Mouse (Mus musculus): ENCODE measurements around the gene Mif4gd. TPM values are rescaled to one million over a fixed set of nuclear protein-coding genes. Genes with fewer than 3 reads are reported as not detected.

The Mif4gd gene
- polyA plus RNA-seq, 1 experiment, result 96.3 TPM

- Histone ChIP-seq H3K27ac (ENCODE audit: insufficient read depth, low read depth, low read length) (no peak overlapping the region), H3K4me1 (ENCODE audit: control insufficient read depth, insufficient read depth, low read length) (peaks cover 26% of the 10 kb centered on the region), H3K4me3 (ENCODE audit: insufficient read depth, low read length) (no peak overlapping the region)
- TF ChIP-seq CTCF (IDR thresholded peaks at IDR 0.05; ENCODE audit: low read depth, low read length), result no peak
- no peak for TF ChIP-seq POLR2A (IDR thresholded peaks at IDR 0.05; ENCODE audit: borderline replicate concordance, low read depth, low read length)
Observed at GRCm38 (mm10) chr11:115615108-115615825, 2.5 kb upstream of the Mif4gd start.

GRCm38 (mm10) chr11:115614346-115615107 lies 1.8 kb upstream of the Mif4gd start:
- Histone ChIP-seq H3K4me1 (ENCODE audit: control insufficient read depth, insufficient read depth, low read length) (peaks cover 26% of the 10 kb centered on the region), H3K27ac (ENCODE audit: insufficient read depth, low read depth, low read length) (no peak overlapping the region), H3K4me3 (ENCODE audit: insufficient read depth, low read length) (no peak overlapping the region)
- no peak for TF ChIP-seq CTCF (IDR thresholded peaks at IDR 0.05; ENCODE audit: low read depth, low read length)
- TF ChIP-seq POLR2A (IDR thresholded peaks at IDR 0.05; ENCODE audit: borderline replicate concordance, low read depth, low read length), result no peak

GRCm38 (mm10) chr11:115613138-115613945 lies 573 bp upstream of the Mif4gd start:
- H3K4me3 ChIP-seq (ENCODE audit: insufficient read depth, low read length), result peak overlapping the region; percentile 98
- peak overlapping the region; percentile 93 for H3K27ac ChIP-seq (ENCODE audit: insufficient read depth, low read depth, low read length)
- peaks cover 26% of the 10 kb centered on the region for H3K4me1 ChIP-seq (ENCODE audit: control insufficient read depth, insufficient read depth, low read length)
- no peak for TF ChIP-seq POLR2A (IDR thresholded peaks at IDR 0.05; ENCODE audit: borderline replicate concordance, low read depth, low read length)
- TF ChIP-seq CTCF (IDR thresholded peaks at IDR 0.05; ENCODE audit: low read depth, low read length), result no peak

DNA sequence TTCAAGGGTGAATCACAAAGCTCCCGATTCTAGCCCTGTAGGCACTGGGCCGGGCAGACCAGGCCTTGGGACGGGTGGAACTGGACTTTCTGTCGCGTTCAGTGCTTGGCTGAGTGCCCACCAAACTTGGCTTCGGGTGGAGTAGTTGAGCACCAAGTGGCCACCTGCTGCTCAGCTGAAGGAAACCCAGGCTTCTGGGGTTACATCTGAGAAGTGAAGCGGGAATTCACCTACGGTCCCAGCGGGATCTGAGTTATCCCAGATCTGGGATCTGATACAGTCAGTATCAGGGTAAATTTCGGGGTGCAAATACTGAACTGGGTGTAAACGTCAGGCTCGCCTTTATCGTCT lies 735 bp downstream of the Mif4gd start:
- H3K27ac ChIP-seq (ENCODE audit: insufficient read depth, low read depth, low read length), result peak overlapping the region; percentile 38
- H3K4me1 ChIP-seq (ENCODE audit: control insufficient read depth, insufficient read depth, low read length), result peaks cover 26% of the 10 kb centered on the region
- no peak for TF ChIP-seq POLR2A (IDR thresholded peaks at IDR 0.05; ENCODE audit: borderline replicate concordance, low read depth, low read length)
- no peak for TF ChIP-seq CTCF (IDR thresholded peaks at IDR 0.05; ENCODE audit: low read depth, low read length)
- peak overlapping the region; percentile 98 for H3K4me3 ChIP-seq (ENCODE audit: insufficient read depth, low read length)

DNA sequence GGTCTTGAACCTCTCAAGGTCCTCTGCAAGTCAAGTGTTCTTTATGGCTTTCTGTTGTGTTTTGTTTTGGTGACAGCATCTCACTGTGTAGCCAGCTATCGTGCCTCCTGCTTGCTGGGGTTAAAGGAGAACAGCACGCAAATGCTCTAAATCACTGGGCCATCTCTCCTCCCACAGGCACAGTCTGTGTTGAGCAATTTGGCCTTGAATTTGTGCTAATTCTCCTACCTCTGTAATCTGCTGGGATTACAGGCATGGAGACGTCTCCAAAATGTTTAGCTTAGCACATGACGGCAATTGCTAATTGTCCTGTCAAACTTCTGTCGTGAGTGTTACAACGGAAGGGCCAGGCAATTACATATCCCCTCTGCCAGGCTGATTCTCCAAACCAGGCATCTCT lies 1.6 kb downstream of the Mif4gd start:
- Histone ChIP-seq H3K4me1 (ENCODE audit: control insufficient read depth, insufficient read depth, low read length) (peaks cover 26% of the 10 kb centered on the region), H3K4me3 (ENCODE audit: insufficient read depth, low read length) (no peak overlapping the region), H3K27ac (ENCODE audit: insufficient read depth, low read depth, low read length) (no peak overlapping the region)
- TF ChIP-seq CTCF (IDR thresholded peaks at IDR 0.05; ENCODE audit: low read depth, low read length), result no peak
- no peak for TF ChIP-seq POLR2A (IDR thresholded peaks at IDR 0.05; ENCODE audit: borderline replicate concordance, low read depth, low read length)

- Histone ChIP-seq H3K4me3 (ENCODE audit: insufficient read depth, low read length) (no peak overlapping the region), H3K4me1 (ENCODE audit: control insufficient read depth, insufficient read depth, low read length) (peaks cover 31% of the 10 kb centered on the region), H3K27ac (ENCODE audit: insufficient read depth, low read depth, low read length) (no peak overlapping the region)
- TF ChIP-seq POLR2A (IDR thresholded peaks at IDR 0.05; ENCODE audit: borderline replicate concordance, low read depth, low read length) (no peak), CTCF (IDR thresholded peaks at IDR 0.05; ENCODE audit: low read depth, low read length) (no peak)
Observed at GRCm38 (mm10) chr11:115609576-115609975, 3.2 kb downstream of the Mif4gd start.

- H3K4me1 ChIP-seq (ENCODE audit: control insufficient read depth, insufficient read depth, low read length), result peaks cover 22% of the 10 kb centered on the region
- TF ChIP-seq POLR2A (IDR thresholded peaks at IDR 0.05; ENCODE audit: borderline replicate concordance, low read depth, low read length) (no peak), CTCF (IDR thresholded peaks at IDR 0.05; ENCODE audit: low read depth, low read length) (no peak)
- H3K4me3 ChIP-seq (ENCODE audit: insufficient read depth, low read length), result no peak overlapping the region
- H3K27ac ChIP-seq (ENCODE audit: insufficient read depth, low read depth, low read length), result no peak overlapping the region
Observed at GRCm38 (mm10) chr11:115608421-115609399, 4.1 kb downstream of the Mif4gd start.

GRCm38 (mm10) chr11:115606733-115607132 lies 6.0 kb downstream of the Mif4gd start:
- H3K4me3 ChIP-seq (ENCODE audit: insufficient read depth, low read length), result no peak overlapping the region
- peaks cover 22% of the 10 kb centered on the region for H3K4me1 ChIP-seq (ENCODE audit: control insufficient read depth, insufficient read depth, low read length)
- no peak overlapping the region for H3K27ac ChIP-seq (ENCODE audit: insufficient read depth, low read depth, low read length)
- TF ChIP-seq CTCF (IDR thresholded peaks at IDR 0.05; ENCODE audit: low read depth, low read length) (no peak), POLR2A (IDR thresholded peaks at IDR 0.05; ENCODE audit: borderline replicate concordance, low read depth, low read length) (no peak)

GRCm38 (mm10) chr11:115604304-115604696 lies 8.5 kb downstream of the Mif4gd start:
- Histone ChIP-seq H3K27ac (ENCODE audit: insufficient read depth, low read depth, low read length) (peak overlapping the region; percentile 96), H3K4me1 (ENCODE audit: control insufficient read depth, insufficient read depth, low read length) (peaks cover 34% of the 10 kb centered on the region), H3K4me3 (ENCODE audit: insufficient read depth, low read length) (peak overlapping the region; percentile 94)
- no peak for TF ChIP-seq CTCF (IDR thresholded peaks at IDR 0.05; ENCODE audit: low read depth, low read length)

Data from bone marrow macrophage, adult 2 months (primary cell).